Mouse (Mus musculus) erythroblast, adult 5-6 weeks (primary cell): Measurements from ENCODE around the gene Dhx16. TPM values are rescaled to one million over a fixed set of nuclear protein-coding genes. Genes with fewer than 3 reads are reported as not detected.
"Not testable (repeated sequence)": the region's sequence is repeated elsewhere in the genome, so short reads cannot be mapped to it uniquely, and the experiment has no call there.

ENCODE experiments used
- ATAC-seq: replicated peaks from 2 replicates; pipeline ENCODE4 v1.8.0; 2016; ENCODE audit warnings: moderate number of reproducible peaks, mild to moderate bottlenecking, moderate TSS enrichment, inconsistent platforms; ENCODE audit not compliant: poor library complexity, low FRiP score, severe bottlenecking
- total RNA-seq, 2 experiments: library from RNA; stranded (forward) in 1 of 2; stranded (reverse) in 1 of 2; fragments of 150-400 nt in 1 of 2; fragments of 200-764, 138-1000 nt in 1 of 2; gene quantifications; 2 replicates each; pipeline versions ENCODE4 v1.2.3 to v1.2.4; 2015 to 2017; ENCODE audit warnings: low replicate concordance in 2 of 2

Gene Dhx16
- total RNA-seq (2015; ENCODE audit: low replicate concordance) (38.6 and 56.0 TPM in 2 replicates), total RNA-seq (2017; ENCODE audit: low replicate concordance) (30.8 and 38.9 TPM in 2 replicates)

DNA sequence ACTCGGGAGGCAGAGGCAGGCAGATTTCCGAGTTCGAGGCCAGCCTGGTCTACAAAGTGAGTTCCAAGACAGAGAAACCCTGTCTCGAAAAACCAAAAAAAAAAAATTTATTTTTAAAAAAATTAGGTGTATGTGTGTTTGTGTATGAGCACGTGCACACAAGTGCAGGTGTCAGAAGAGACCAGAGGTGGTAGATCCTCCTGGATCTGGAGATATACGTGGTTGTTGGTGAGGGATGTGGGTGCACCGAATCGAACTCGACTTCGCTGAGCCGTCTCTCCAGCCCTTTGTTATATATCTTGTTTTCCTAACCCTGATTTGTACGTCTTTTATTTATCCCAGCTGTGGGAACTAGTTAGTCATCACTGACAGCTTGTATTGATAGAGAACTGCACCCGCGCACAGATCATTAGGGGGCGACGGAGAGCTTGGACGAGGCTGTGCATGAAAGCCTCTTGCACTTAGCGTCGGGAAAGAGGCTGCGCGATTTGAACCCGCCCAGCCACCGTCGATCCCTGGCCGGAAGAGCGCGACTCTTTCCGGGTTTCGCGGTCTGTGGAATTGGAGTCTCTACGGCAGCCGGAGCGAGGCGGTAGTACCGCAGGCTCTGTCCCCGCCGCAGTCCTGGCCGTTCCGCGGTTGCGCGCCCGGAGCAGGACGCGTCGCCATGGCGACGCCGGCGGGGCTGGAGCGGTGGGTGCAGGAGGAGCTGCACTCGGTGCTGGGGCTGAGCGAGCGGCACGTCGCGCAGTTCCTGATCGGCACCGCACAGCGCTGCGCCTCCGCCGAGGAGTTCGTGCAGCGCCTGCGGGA, at the start of gene Dhx16:
Gene Dhx16 (plus strand): TSS at position 575 of the 813 bp plus-strand sequence.
- ATAC-seq = peak; percentile 92

GRCm38 (mm10) chr17:35832400-35833238, 47.0 kb upstream of the Dhx16 start:
- ATAC-seq = no peak

DNA sequence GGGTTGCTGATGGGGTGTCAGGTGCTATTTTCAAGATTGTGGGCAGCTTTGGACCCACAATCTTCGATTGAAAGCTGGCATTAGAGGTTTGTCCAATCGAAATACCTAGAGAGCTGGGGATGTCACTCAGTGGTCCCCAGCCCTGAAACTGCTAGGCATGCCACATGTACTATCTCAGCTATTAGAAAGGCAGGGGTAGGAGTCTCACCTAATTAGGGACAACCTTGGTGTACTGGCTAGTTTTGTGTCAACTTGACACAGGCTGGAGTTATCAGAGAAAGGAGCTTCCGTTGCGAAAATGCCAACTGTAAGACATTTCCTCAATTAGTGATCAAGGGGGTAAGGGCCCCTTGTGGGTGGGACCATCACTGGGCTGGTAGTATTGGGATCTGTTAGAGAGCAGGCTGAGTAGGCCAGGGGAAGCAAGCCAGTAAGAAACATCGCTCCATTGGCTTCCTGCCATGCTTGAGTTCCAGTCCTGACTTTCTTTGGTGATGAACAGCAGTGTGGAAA, 46.3 kb upstream of the Dhx16 start:
- no peak for ATAC-seq

- no peak for ATAC-seq
These were observed 45.7 kb upstream of the Dhx16 start for GRCm38 (mm10) chr17:35833894-35834293.

- no peak for ATAC-seq
These were observed 44.8 kb upstream of the Dhx16 start for GRCm38 (mm10) chr17:35834696-35835422.

DNA sequence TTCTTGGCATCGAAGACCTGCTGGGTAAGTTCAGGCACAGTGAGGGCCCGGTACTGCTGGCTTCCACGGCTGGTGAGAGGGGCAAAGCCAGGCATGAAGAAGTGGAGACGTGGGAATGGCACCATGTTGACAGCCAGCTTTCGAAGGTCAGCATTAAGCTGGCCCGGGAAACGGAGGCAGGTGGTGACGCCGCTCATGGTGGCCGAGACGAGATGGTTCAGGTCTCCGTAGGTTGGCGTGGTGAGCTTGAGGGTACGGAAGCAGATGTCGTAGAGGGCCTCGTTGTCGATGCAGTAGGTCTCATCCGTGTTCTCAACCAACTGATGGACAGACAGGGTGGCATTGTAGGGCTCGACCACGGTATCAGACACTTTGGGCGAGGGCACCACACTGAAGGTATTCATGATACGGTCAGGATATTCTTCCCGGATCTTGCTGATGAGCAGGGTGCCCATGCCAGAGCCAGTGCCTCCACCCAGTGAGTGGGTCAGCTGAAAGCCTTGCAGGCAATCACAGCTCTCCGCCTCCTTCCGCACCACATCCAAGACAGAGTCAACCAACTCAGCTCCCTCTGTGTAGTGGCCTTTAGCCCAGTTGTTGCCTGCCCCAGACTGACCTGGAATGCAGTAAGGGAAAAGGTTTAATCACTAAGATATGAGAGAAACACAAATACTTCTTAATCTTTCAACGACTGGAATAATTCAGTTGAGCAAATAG, 44.0 kb upstream of the Dhx16 start:
- ATAC-seq = no peak

- ATAC-seq = peak; percentile 31
These were observed 43.2 kb upstream of the Dhx16 start for GRCm38 (mm10) chr17:35836178-35836965.

- ATAC-seq = 0 out of 2 replicates have a peak, but pooled peaks have one; percentile 15
These were observed 42.6 kb upstream of the Dhx16 start for GRCm38 (mm10) chr17:35836991-35837422.

GRCm38 (mm10) chr17:35837487-35837886, 42.1 kb upstream of the Dhx16 start:
- ATAC-seq = no peak

GRCm38 (mm10) chr17:35838122-35838544, 41.5 kb upstream of the Dhx16 start, which contains the start of gene Tubb5:
TSS of gene Tubb5 (minus strand) at chr17:35838306.
- peak; percentile 55 for ATAC-seq

- no peak for ATAC-seq
These were observed 41.0 kb upstream of the Dhx16 start for GRCm38 (mm10) chr17:35838570-35838969.

DNA sequence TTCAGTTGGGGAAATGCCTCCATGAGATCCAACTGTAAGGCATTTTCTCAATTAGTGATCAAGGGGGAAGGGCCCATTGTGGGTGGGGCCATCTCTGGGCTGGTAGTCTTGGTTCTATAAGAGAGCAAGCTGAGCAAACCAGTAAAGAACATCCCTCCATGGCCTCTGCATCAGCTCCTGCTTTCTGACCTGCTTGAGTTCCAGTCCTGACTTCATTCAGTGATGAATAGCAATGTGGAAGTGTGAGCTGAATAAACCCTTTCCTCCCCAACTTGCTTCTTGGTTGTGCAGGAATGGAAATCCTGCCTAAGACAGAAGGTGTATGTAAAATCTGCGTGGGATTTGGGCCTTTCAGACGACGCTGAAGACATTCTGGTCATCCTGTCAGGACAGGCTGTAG, 40.6 kb upstream of the Dhx16 start:
- ATAC-seq = not testable (repeated sequence)

DNA sequence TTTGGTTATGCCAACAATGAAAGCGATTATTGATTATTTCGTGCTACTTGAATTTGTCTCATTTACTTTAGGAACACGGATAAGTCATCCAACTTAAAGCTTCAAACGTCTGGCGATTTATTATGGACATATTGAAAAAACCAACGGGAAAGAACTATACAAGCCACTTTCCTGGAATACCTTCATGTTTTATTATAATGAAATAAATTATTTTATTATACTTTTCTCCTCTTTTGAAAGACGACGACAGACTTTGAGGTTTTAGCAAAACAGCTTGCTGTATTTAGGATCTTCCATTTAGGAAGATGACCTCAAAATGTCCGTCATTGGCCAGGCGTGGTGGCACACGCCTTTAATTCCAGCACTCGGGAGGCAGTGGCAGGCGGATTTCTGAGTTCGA, 39.1 kb upstream of the Dhx16 start:
- no peak for ATAC-seq

DNA sequence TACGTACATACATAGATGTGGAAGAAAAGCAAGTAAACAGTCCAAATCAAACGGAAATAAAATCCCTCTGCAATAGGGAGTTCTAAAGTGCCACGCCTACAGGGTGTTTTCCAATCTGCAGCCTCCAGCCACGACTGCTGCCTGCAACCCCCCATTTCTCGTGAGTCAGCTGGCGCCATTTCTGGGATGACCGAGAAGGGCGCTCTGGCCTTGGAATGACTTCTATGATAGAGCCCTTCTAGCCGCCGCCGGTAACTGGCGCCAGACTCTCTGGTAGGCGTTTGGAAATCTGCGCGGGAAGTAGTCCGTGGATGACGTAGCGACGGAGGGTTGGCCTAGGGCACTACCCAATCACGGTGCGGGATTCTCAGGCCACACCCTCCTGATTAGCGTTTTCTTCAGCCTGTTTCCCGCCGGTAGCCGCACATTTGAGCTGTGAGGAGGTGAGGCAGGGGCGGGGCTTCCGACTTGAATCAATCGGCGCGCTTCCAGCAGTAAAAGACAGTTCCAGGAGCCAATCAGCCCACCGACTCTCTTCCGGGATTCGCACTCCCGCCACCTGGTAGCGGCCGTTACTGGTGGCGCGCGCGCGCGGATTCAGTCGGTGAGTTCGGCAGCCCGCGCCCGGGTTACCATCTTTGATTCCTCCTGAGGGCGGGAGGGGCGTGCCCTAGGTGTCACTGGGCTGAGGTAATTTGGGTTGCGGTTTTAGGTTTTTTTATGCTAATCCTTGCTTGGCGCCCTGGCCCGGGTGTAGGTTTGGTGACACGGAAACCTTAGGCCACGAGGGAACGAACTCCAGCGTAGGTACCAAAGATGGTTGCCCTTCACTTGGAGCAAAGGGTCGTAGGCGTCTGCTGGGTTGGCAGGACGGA, 38.3 kb upstream of the Dhx16 start, which contains the start of gene Mdc1:
Gene Mdc1 (plus strand): TSS at position 440 of the 875 bp plus-strand sequence.
- ATAC-seq = peak; percentile 76

DNA sequence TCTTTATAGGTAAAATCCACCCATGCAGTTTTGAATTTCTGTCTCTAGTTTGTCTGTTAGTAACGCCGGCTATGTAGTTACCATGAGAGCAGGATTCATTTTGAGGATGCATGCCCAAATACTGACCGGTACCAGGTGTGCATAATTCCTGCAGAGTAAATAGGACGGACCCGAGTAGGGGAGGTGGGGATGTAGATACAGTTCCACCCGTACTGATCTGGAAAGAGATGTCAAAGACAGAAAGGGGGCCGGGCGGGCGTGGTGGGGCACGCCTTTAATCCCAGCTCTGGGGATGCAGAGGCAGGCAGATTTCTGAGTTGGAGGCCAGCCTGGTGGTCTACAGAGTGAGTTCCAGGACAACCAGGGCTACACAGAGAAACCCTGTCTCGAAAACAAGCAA, 37.6 kb upstream of the Dhx16 start:
- ATAC-seq = no peak

- ATAC-seq = no peak
These were observed 36.1 kb upstream of the Dhx16 start for GRCm38 (mm10) chr17:35843514-35843913.

DNA sequence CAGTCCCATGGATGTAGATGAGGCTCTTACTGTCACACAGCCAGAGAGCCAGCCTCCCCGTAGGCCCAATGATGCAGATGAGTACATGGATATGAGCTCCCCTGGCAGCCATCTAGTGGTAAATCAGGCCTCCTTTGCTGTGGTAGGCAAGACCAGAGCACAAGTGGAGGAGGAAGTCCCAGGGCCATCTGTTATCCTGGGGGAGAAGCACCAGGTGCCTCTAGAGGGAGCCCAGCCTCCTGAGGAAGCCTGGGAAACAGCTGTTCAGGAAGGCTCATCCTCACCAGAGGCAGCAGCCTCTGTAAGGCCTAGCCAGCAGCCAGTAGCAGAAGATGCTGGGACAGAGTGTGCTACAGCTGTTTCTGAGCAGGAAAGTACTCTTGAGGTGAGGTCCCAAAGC, 31.5 kb upstream of the Dhx16 start:
- 0 out of 2 replicates have a peak, but pooled peaks have one; percentile 20 for ATAC-seq
